Mouse (Mus musculus) left cerebral cortex, postnatal 14 days (tissue): Measurements from ENCODE around the gene Cers1. TPM values are rescaled to one million over a fixed set of nuclear protein-coding genes. Genes with fewer than 3 reads are reported as not detected.

Source experiments
- DNase-seq, 2 experiments: peaks; one replicate each; pipeline ENCODE4 v3.0.0; 2021 to 2022; ENCODE audit warnings: low spot score in 2 of 2, mixed read lengths in 1 of 2
- intact Hi-C: fragments of 180-260 bp; cut with DNase I; formaldehyde crosslinking; loops from one replicate; pipeline ENCODE4 v1.15.1; 2025
- total RNA-seq, 2 experiments: library from RNA; stranded (reverse); gene quantifications; 2 replicates each; pipeline ENCODE4 v1.2.3; 2021

The Cers1 gene
- total RNA-seq, 2 experiments from 2014 or later: 118 to 126 TPM

GRCm38 (mm10) chr8:70302901-70303300 is 12.7 kb upstream of the Cers1 start:
- no peak for DNase-seq
- intact Hi-C loops: no loop called here

GRCm38 (mm10) chr8:70309311-70309710 is 6.3 kb upstream of the Cers1 start:
- DNase-seq: peak in 1 of 2 experiments; percentile 62
- intact Hi-C loops: no loop called here

- no peak for DNase-seq
- intact Hi-C loops: no loop called here
Measured at GRCm38 (mm10) chr8:70313399-70313798, 2.2 kb upstream of the Cers1 start.

- intact Hi-C loops: no loop called here
Measured at GRCm38 (mm10) chr8:70316511-70317504, 1.2 kb downstream of the Cers1 start.

GRCm38 (mm10) chr8:70317872-70318271 is 2.3 kb downstream of the Cers1 start:
- intact Hi-C loops: no loop called here
- DNase-seq: no peak

More at GRCm38 (mm10) chr8:70316511-70317504, 1.2 kb downstream of the Cers1 start:
- DNase-seq: peak; percentile 91 to 97

- no peak for DNase-seq
- intact Hi-C loops: no loop called here
Measured at GRCm38 (mm10) chr8:70323716-70324115, 8.1 kb downstream of the Cers1 start.

GRCm38 (mm10) chr8:70327512-70327911 is 11.9 kb downstream of the Cers1 start:
- DNase-seq: no peak
- intact Hi-C loops: no loop called here

- no peak for DNase-seq
- intact Hi-C loops: no loop called here
Measured at GRCm38 (mm10) chr8:70329124-70329834, 13.7 kb downstream of the Cers1 start, which contains the start of gene Gdf1. Gene Gdf1 (plus strand): TSS chr8:70329817.

- intact Hi-C loops: no loop called here
- DNase-seq: no peak
Measured at GRCm38 (mm10) chr8:70329835-70330740, 14.5 kb downstream of the Cers1 start.

GRCm38 (mm10) chr8:70330741-70331364 is 15.3 kb downstream of the Cers1 start:
- DNase-seq: peak; percentile 73 to 89
- intact Hi-C loops: no loop called here

- intact Hi-C loops: no loop called here
- DNase-seq: no peak
Measured at GRCm38 (mm10) chr8:70331526-70331925, 16.0 kb downstream of the Cers1 start.

GRCm38 (mm10) chr8:70332070-70332877 is 16.7 kb downstream of the Cers1 start:
- DNase-seq: peak; percentile 74 to 80
- intact Hi-C loops: no loop called here

- intact Hi-C loops: no loop called here
- DNase-seq: no peak
Measured at GRCm38 (mm10) chr8:70332878-70333202, 17.3 kb downstream of the Cers1 start.

GRCm38 (mm10) chr8:70338931-70339330 is 23.4 kb downstream of the Cers1 start:
- no peak for DNase-seq
- intact Hi-C loops: no loop called here

- DNase-seq: no peak
- intact Hi-C loops: loop anchor here (5.0 kb wide), 1 partner anchor 167 kb away; the partner anchor contains the start of gene Rex1bd
Measured at GRCm38 (mm10) chr8:70340659-70341058, 25.1 kb downstream of the Cers1 start.

- DNase-seq: no peak
- intact Hi-C loops: loop anchor here (5.0 kb wide), 1 partner anchor 165 kb away; the partner anchor contains the start of gene Rex1bd
Measured at GRCm38 (mm10) chr8:70342007-70342406, 26.4 kb downstream of the Cers1 start.

- no peak for DNase-seq
- intact Hi-C loops: loop anchor here (5.0 kb wide), 1 partner anchor 164 kb away; the partner anchor contains the start of gene Rex1bd
Measured at GRCm38 (mm10) chr8:70343076-70343475, 27.5 kb downstream of the Cers1 start.

- intact Hi-C loops: loop anchor here (5.0 kb wide), 1 partner anchor 164 kb away; the partner anchor contains the start of gene Rex1bd
- DNase-seq: peak; percentile 47 to 79
Measured at GRCm38 (mm10) chr8:70343696-70344095, 28.1 kb downstream of the Cers1 start.
